Mouse (Mus musculus) cerebellum, adult (tissue): Measurements from ENCODE around the gene Focad.

ENCODE experiments used
- ATAC-seq: cut with Nextera tagmentation; 2 replicates; pipeline ENCODE4 v1.9.2; 2017; ENCODE audit warnings: mild to moderate bottlenecking, moderate library complexity, mixed read lengths; ENCODE audit not compliant: insufficient number of reproducible peaks, low FRiP score, low TSS enrichment

Focad gene

DNA sequence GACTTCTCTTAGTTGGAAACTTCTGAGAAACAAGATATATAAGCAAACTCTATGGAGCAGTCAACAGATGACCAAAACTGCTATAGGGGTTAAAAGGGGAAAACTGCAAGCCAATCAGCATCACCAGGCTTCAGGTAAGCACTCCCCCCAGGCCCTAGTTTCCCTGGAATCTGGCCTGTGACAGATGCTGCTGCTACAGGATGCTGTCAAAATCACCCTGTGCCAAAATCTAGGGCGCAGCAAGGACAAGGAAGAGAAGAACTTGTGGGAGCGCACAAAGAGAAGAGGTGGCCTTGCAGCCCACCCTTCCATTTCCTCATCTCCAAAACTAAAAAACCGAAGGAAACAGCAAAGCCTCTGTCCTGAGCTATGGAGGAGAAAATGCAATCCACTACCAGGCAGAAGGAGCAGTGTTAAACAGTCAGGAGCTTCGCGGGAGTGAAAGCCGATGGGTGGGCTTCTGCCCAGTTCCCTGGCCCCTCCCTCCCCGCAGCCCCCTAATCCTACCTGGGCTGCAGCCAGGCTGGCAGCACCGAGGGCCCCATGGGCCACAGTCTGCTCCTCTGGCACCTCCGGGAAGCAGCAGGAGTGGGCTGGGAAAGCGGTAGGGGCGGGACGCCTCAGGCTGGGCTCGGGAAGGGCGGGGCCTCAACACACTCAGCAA lies 344.0 kb downstream of the Focad start, which contains the start of gene Hacd4:
Hacd4 (minus strand) TSS at position 603 of the 664 bp plus-strand sequence.
- peak; percentile 56 for ATAC-seq

DNA sequence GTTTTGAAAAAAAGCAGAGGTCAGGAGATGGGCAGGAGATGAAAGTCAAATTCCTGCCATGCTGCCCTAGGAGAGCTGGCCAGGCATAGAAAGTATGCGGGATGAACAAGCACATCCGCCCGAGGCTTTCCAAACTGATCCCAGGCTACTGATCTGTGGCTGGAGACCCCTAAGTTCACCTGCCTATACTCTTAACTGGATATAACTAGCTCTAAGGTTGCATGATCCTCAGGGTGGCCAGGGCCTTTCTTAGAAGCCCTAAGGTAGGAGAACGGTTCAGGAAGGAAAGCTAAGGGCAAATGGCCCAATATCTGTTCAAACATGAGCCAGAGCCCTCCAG lies 344.5 kb downstream of the Focad start:
- no peak for ATAC-seq

GRCm38 (mm10) chr4:88439669-88440123 lies 345.3 kb downstream of the Focad start:
- no peak for ATAC-seq

DNA sequence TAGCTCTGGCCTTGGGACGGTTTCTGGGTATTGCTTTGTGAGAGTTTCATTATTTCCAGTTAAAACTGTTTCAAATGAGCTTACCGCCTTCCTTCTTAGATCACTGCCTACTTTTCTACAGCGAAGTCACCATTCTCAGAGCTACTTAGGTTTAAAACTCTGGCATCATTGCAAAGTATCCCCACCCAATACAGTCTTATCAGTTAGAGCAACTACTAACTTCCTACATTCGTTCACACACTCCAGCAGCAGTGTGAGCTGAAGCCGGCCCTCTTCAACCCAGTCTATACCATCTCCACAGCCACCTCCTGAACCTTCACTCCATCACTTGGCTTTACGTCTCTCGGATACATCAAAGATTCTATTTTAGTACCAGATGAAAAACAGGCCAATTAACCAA lies 346.4 kb downstream of the Focad start:
- no peak for ATAC-seq

GRCm38 (mm10) chr4:88448976-88449375 lies 354.5 kb downstream of the Focad start:
- ATAC-seq = no peak

DNA sequence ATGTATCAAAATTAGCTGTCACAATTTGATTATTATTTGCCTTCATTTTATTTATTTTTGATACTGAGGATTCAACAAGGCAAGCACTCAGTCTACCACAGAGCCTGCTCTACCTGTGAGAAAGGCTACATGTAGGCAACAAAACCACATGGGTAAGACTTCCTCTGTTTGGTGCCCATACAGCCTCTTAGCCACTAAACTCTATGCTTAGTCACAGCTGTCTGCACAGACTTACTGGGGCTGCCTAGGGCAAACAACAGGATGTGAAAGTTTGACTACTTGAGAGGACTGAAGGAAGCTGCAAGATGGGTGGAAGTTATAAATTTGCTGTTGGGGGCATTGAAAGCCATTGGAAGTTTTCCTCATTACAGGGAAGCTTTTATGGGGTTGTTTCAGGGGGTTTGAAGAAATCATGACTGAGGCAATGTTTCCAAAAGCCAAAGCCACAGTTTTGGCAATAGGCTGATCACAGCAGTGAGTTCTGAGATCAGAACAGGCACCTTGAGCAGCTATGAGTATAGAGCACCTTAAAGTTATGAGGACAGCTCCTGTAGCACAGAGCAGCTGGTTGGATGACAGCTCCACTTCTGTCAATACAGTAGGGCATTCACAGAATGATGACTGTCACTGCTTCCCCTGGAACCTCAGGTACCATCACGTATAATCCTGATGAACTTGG lies 355.8 kb downstream of the Focad start:
- ATAC-seq = no peak

DNA sequence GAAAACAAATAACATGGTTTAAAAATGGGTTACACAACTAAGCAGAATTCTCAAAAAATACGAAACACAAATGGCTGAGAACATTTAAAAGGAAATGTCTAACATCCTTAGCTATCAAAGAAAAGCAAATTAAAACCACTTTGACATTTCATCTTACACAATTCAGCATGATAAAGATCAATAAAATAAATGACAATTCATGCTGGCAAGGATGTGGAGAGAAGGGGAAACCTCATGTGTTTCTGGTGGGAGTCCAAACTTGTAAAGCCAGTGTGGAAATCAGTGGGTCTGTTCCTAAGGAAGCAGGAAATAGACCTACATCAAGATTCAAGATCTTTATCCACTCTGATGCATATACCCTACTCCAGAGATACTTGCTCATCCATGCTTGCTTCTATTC lies 363.7 kb downstream of the Focad start:
- ATAC-seq = no peak

- ATAC-seq = no peak
These were observed 364.2 kb downstream of the Focad start for GRCm38 (mm10) chr4:88458673-88459072.
